Mouse (Mus musculus) heart, postnatal 0 days (tissue): ENCODE data around the gene Ano10. TPM values are rescaled to one million over a fixed set of nuclear protein-coding genes. Genes with fewer than 3 reads are reported as not detected.
"Not testable (repeated sequence)": the region's sequence is repeated elsewhere in the genome, so short reads cannot be mapped to it uniquely, and the experiment has no call there.

Experiments used
- ATAC-seq: fragments of 200-750 bp; cut with Nextera tagmentation; 2 replicates; pipeline ENCODE4 v1.8.0; 2017; ENCODE audit warnings: low read depth, moderate number of reproducible peaks, moderate library complexity; ENCODE audit not compliant: insufficient read depth
- DNase-seq: peaks from one replicate; pipeline ENCODE4 v3.0.0-alpha.2; 2016; ENCODE audit warnings: low spot score
- H3K27ac ChIP-seq: fragments of 300-500 bp; sonication (generic); 2 replicates; pipeline ENCODE4 v1.5.1; 2014; ENCODE audit warnings: low read depth, mild to moderate bottlenecking
- H3K27me3 ChIP-seq: fragments of 300-500 bp; sonication (generic); 2 replicates; pipeline ENCODE4 v1.6.1; 2014; ENCODE audit warnings: low read length, mixed read lengths; ENCODE audit not compliant: control insufficient read depth, insufficient read depth
- H3K36me3 ChIP-seq: fragments of 300-500 bp; sonication (generic); replicated peaks from 2 replicates; pipeline ENCODE4 v1.6.1; 2014; ENCODE audit warnings: low read length, mixed read lengths; ENCODE audit not compliant: control insufficient read depth, insufficient read depth
- H3K4me1 ChIP-seq: fragments of 300-500 bp; sonication (generic); 2 replicates; pipeline ENCODE4 v1.6.1; 2014; ENCODE audit warnings: antibody characterized with exemption; ENCODE audit not compliant: control insufficient read depth, insufficient read depth
- H3K4me2 ChIP-seq: fragments of 300-500 bp; sonication (generic); 2 replicates; pipeline ENCODE4 v1.6.1; 2014; ENCODE audit warnings: low read depth, mild to moderate bottlenecking, low read length, moderate library complexity
- H3K4me3 ChIP-seq: fragments of 300-500 bp; sonication (generic); 2 replicates; pipeline ENCODE4 v1.5.1; 2014; ENCODE audit warnings: low read depth, low read length
- H3K9ac ChIP-seq: fragments of 300-500 bp; sonication (generic); replicated peaks from 2 replicates; pipeline ENCODE4 v1.6.1; 2014; ENCODE audit warnings: low read depth, low read length, mixed read lengths
- H3K9me3 ChIP-seq: fragments of 300-500 bp; sonication (generic); replicated peaks from 2 replicates; pipeline ENCODE4 v1.6.1; 2016; ENCODE audit warnings: low read length; ENCODE audit not compliant: control insufficient read depth
- CTCF ChIP-seq: IDR thresholded peaks from 2 replicates; pipeline ENCODE4 v1.5.1; 2016; ENCODE audit warnings: antibody characterized with exemption, control low read depth, low read depth
- EP300 ChIP-seq: IDR thresholded peaks from 2 replicates; pipeline ENCODE4 v1.6.1; 2016; ENCODE audit warnings: antibody characterized with exemption, low read depth
- WGBS: fragments of 180-500 bp; shearing (Covaris S2); extraction: QIAGEN DNeasy Blood & Tissue Kit; methylation state at CpG from one replicate; pipeline ENCODE4 v1.1.7; 2014; 5-methylcytosine and 5-hydroxymethylcytosine counted together
- polyA plus RNA-seq: library from polyadenylated mRNA; unstranded; fragments of >200 nt; fragmentation: Nextera tagmentation; extraction: Ambion mirVana; gene quantifications from 2 replicates; pipeline ENCODE4 v1.2.1, GENCODE M21; 2015
- total RNA-seq: library from RNA; depleted of rRNA; stranded (reverse); fragments of >200 nt; gene quantifications from 2 replicates; pipeline ENCODE4 v1.2.3, GENCODE M21; 2014; ENCODE audit warnings: low replicate concordance

Ano10 gene
- total and polyA plus RNA-seq, 2 experiments from 2014 or later: 21.3 to 24.1 TPM

- no peak for TF ChIP-seq EP300
- Histone ChIP-seq H3K4me3 (no peak overlapping the region), H3K9me3 (no peaks in the 10 kb centered on the region), H3K27me3 (0 out of 2 replicates have a peak, but pooled peaks cover 3% of the 10 kb centered on the region), H3K4me2 (no peak overlapping the region), H3K36me3 (no peaks in the 10 kb centered on the region), H3K27ac (no peak overlapping the region), H3K9ac (no peak overlapping the region), H3K4me1 (0 out of 2 replicates have a peak, but pooled peaks cover 2% of the 10 kb centered on the region)
- 79% methylated on average over 6 of the region's 6 CpGs for WGBS
- no peak for ATAC-seq
- no peak for DNase-seq
Observed at GRCm38 (mm10) chr9:122314386-122314785, 20.2 kb upstream of the Ano10 start.

DNA sequence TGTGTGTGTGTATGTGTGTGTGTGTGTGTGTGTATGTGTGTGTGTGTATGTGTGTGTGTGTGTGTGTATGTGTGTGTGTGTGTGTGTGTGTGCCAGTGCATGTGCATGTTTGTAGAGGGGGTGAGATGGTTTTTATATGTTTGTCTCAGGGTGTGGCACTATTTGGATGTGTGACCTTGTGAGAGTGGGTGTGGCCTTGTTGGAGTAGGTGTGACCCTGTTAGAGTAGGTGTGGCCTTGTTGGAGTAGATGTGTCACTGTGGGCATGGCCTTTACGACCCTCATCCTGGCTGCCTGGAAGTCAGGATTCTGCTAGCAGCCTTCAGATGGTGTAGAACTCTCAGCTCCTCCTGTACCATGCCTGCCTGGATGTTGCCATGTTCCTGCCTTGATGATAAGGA is 18.9 kb upstream of the Ano10 start:
- H3K9me3 ChIP-seq, H3K4me2 ChIP-seq, H3K27ac ChIP-seq, H3K4me1 ChIP-seq, DNase-seq, ATAC-seq, H3K9ac ChIP-seq, H3K27me3 ChIP-seq, H3K36me3 ChIP-seq, H3K4me3 ChIP-seq: not testable (repeated sequence)
- WGBS: 71% methylated on average over 1 of the region's 1 CpGs

- Histone ChIP-seq H3K4me1 (0 out of 2 replicates have a peak, but pooled peaks cover 3% of the 10 kb centered on the region), H3K27ac (no peak overlapping the region), H3K9me3 (no peaks in the 10 kb centered on the region), H3K36me3 (no peaks in the 10 kb centered on the region), H3K9ac (no peak overlapping the region), H3K4me3 (no peak overlapping the region), H3K27me3 (0 out of 2 replicates have a peak, but pooled peaks cover 2% of the 10 kb centered on the region), H3K4me2 (no peak overlapping the region)
- ATAC-seq: no peak
- WGBS: 74% methylated on average over 7 of the region's 7 CpGs
- DNase-seq: no peak
- TF ChIP-seq EP300 (no peak), CTCF (no peak)
Observed at GRCm38 (mm10) chr9:122312296-122312990, 18.2 kb upstream of the Ano10 start.

GRCm38 (mm10) chr9:122311051-122311760 is 17.0 kb upstream of the Ano10 start:
- Histone ChIP-seq H3K4me1 (0 out of 2 replicates have a peak, but pooled peaks cover 3% of the 10 kb centered on the region), H3K27ac (peak overlapping the region; percentile 70; the same call in 1 of the 2 replicates), H3K9me3 (no peaks in the 10 kb centered on the region), H3K9ac (peak overlapping the region; percentile 59; the same call in 1 of the 2 replicates), H3K4me3 (peak overlapping the region; percentile 60), H3K4me2 (peak overlapping the region; percentile 74), H3K27me3 (no peaks in the 10 kb centered on the region), H3K36me3 (no peaks in the 10 kb centered on the region)
- no peak for DNase-seq
- WGBS: 73% methylated on average over 7 of the region's 7 CpGs
- TF ChIP-seq EP300 (no peak), CTCF (no peak)
- peak; percentile 24; the same call in 1 of the 2 replicates for ATAC-seq

DNA sequence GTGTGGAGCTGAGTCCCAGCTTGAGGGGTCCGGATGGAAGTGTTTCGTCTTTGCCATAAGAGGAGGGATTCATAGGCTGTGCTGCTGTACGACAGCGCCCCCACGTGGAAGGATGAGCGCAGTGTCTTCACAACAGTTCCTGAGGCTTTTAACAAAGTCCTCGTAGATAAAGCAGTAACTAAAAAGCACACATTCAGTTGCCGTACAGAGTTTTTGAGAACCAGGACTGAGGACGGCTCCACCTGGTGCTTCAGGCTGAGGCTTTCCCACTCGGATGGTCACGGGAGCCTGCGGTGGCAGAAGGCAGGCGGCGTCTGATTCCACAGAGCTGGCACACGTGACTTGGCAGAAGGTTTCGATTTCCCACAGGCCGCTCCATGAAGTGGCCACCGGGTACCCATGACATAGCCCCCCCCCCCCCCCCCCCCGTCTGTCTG is 16.4 kb upstream of the Ano10 start:
- 0 out of 2 replicates have a peak, but pooled peaks cover 3% of the 10 kb centered on the region for H3K4me1 ChIP-seq
- no peak for TF ChIP-seq EP300
- TF ChIP-seq CTCF: peak; percentile 95
- H3K9me3 ChIP-seq: no peaks in the 10 kb centered on the region
- H3K4me3 ChIP-seq: peak overlapping the region; percentile 60
- H3K27ac ChIP-seq: peak overlapping the region; percentile 70
- peak overlapping the region; percentile 74 for H3K4me2 ChIP-seq
- peak; percentile 89 for ATAC-seq
- no peaks in the 10 kb centered on the region for H3K27me3 ChIP-seq
- H3K9ac ChIP-seq: peak overlapping the region; percentile 59; the same call in 1 of the 2 replicates
- peak; percentile 88 for DNase-seq
- under 1% methylated on average over 17 of the region's 19 CpGs for WGBS
- H3K36me3 ChIP-seq: no peaks in the 10 kb centered on the region
